Mouse (Mus musculus): ENCODE measurements around the gene Trim27.

GRCm38 (mm10) chr13:21223242-21223655, 44.0 kb downstream of the Trim27 start:
- TF ChIP-seq CTCF (IDR thresholded peaks at IDR 0.05; ENCODE audit: low read depth): no peak
- no peak for TF ChIP-seq EP300 (IDR thresholded peaks at IDR 0.05; ENCODE audit: low read depth)
